Mouse (Mus musculus) stomach, postnatal 0 days (tissue): ENCODE measurements around the gene Cfap52.
A peak's percentile ranks its signal among the peaks of the same experiment; 100 is the strongest.

ENCODE experiments used
- CTCF ChIP-seq: IDR thresholded peaks from 2 replicates; pipeline ENCODE4 v1.5.1; 2016; ENCODE audit warnings: antibody characterized with exemption, low read depth, mild to moderate bottlenecking, moderate library complexity
- EP300 ChIP-seq: optimal IDR thresholded peaks from 2 replicates; pipeline ENCODE3; 2016; ENCODE audit warnings: antibody characterized with exemption

GRCm38 (mm10) chr11:67975252-67975651 lies 9.8 kb upstream of the Cfap52 start:
- TF ChIP-seq CTCF (peak; percentile 65), EP300 (no peak)
